Mouse (Mus musculus) layer of hippocampus, adult 8-10 months (tissue): ENCODE data around the gene Gm10521. TPM values are rescaled to one million over a fixed set of nuclear protein-coding genes. Genes with fewer than 3 reads are reported as not detected.

ENCODE experiments used
- DNase-seq, 2 experiments: peaks; one replicate each; pipeline ENCODE4 v3.0.0; 2022; ENCODE audit warnings: low spot score in 2 of 2
- total RNA-seq, 4 experiments: library from RNA; stranded (reverse); gene quantifications; 2 replicates each; pipeline ENCODE4 v1.2.4; 2022

Gm10521 gene
- total RNA-seq, 4 experiments from 2014 or later, result 0.12 to 0.61 (median 0.43) TPM; not detected in 1

- no peak for DNase-seq
These were observed 51.1 kb downstream of the Gm10521 start for GRCm38 (mm10) chr1:171946447-171946995.

Other genes with a start within 250 kb of the Gm10521 start
- gene Slamf7, start 242.6 kb upstream of the Gm10521 start, total RNA-seq, result under 1 TPM in 1 of 4 experiments, not detected in 3; 0.13 TPM
- gene Cd48, start 213.7 kb upstream of the Gm10521 start, total RNA-seq, result 1 to 10 TPM in 2 of 4 experiments, under 1 TPM in 1, not detected in 1; 0.72 to 8.2 (median 5.9) TPM
- gene Slamf1, start 128.5 kb upstream of the Gm10521 start, total RNA-seq, result under 1 TPM; 0.13 to 0.31 (median 0.14) TPM
- gene Cd84, start 56.0 kb upstream of the Gm10521 start, total RNA-seq, result 10 to 100 TPM in 2 of 4 experiments, 1 to 10 TPM in 2; 1.9 to 22.4 (median 11.1) TPM
- 1 to 10 TPM in 1 of 4 experiments, under 1 TPM in 1, not detected in 2; 0.89 to 1.3 TPM for gene Slamf6, start 21.9 kb downstream of the Gm10521 start, total RNA-seq
- 10 to 100 TPM; 11.1 to 16.9 (median 14.8) TPM for gene Vangl2, start 132.8 kb downstream of the Gm10521 start, total RNA-seq
- under 1 TPM; 0.58 to 0.98 (median 0.76) TPM for gene Nhlh1, start 161.9 kb downstream of the Gm10521 start, total RNA-seq
- 100 to 1,000 TPM; 149 to 159 (median 151) TPM for gene Copa, start 186.9 kb downstream of the Gm10521 start, total RNA-seq
- 10 to 100 TPM; 63.2 to 72.4 (median 66.6) TPM for gene Ncstn, start 187.1 kb downstream of the Gm10521 start, total RNA-seq
- 10 to 100 TPM; 86.3 to 97.0 (median 91.7) TPM for gene Pex19, start 231.1 kb downstream of the Gm10521 start, total RNA-seq